Mouse (Mus musculus) midbrain, postnatal 0 days (tissue): ENCODE measurements around the gene Tgfbi. TPM values are rescaled to one million over a fixed set of nuclear protein-coding genes. Genes with fewer than 3 reads are reported as not detected.

Source experiments
- ATAC-seq: fragments of 200-750 bp; cut with Nextera tagmentation; 2 replicates; pipeline ENCODE4 v1.8.0; 2017; ENCODE audit warnings: moderate number of reproducible peaks, mild to moderate bottlenecking, moderate TSS enrichment, moderate library complexity; ENCODE audit not compliant: low FRiP score
- DNase-seq: peaks from one replicate; pipeline ENCODE4 v3.0.0-alpha.2; 2015; ENCODE audit warnings: low spot score
- H3K27ac ChIP-seq: fragments of 300-500 bp; sonication (generic); 2 replicates; pipeline ENCODE4 v1.5.1; 2014; ENCODE audit warnings: low read depth, mild to moderate bottlenecking, low read length, mixed read lengths
- H3K27me3 ChIP-seq: fragments of 300-500 bp; sonication (generic); 2 replicates; pipeline ENCODE4 v1.6.1; 2014; ENCODE audit warnings: low read length, control low read depth, mixed read lengths; ENCODE audit not compliant: insufficient read depth
- H3K36me3 ChIP-seq: fragments of 300-500 bp; sonication (generic); 2 replicates; pipeline ENCODE4 v1.6.1; 2014; ENCODE audit warnings: low read length, control low read depth, mixed read lengths; ENCODE audit not compliant: insufficient read depth
- H3K4me1 ChIP-seq: fragments of 300-500 bp; sonication (generic); 2 replicates; pipeline ENCODE4 v1.6.1; 2014; ENCODE audit warnings: mild to moderate bottlenecking, control low read depth, antibody characterized with exemption, low read length, mixed read lengths; ENCODE audit not compliant: insufficient read depth
- H3K4me2 ChIP-seq: fragments of 300-500 bp; sonication (generic); 2 replicates; pipeline ENCODE4 v1.6.1; 2014; ENCODE audit warnings: low read depth, mild to moderate bottlenecking, low read length, mixed read lengths; ENCODE audit not compliant: poor library complexity, severe bottlenecking
- H3K4me3 ChIP-seq: fragments of 300-500 bp; sonication (generic); 2 replicates; pipeline ENCODE4 v1.5.1; 2014; ENCODE audit warnings: low read depth, mild to moderate bottlenecking, low read length, moderate library complexity
- H3K9ac ChIP-seq: fragments of 300-500 bp; sonication (generic); replicated peaks from 2 replicates; pipeline ENCODE4 v1.6.1; 2014; ENCODE audit warnings: mild to moderate bottlenecking, low read length, moderate library complexity, mixed read lengths; ENCODE audit not compliant: poor library complexity, severe bottlenecking
- H3K9me3 ChIP-seq: fragments of 300-500 bp; sonication (generic); 2 replicates; pipeline ENCODE4 v1.6.1; 2016; ENCODE audit warnings: low read length, control low read depth
- CTCF ChIP-seq: IDR thresholded peaks from 2 replicates; pipeline ENCODE4 v1.5.1; 2016; ENCODE audit warnings: antibody characterized with exemption, mild to moderate bottlenecking
- WGBS: fragments of 180-500 bp; shearing (Covaris S2); extraction: QIAGEN DNeasy Blood & Tissue Kit; methylation state at CpG from one replicate; pipeline ENCODE4 v1.1.7; 2014; 5-methylcytosine and 5-hydroxymethylcytosine counted together
- polyA plus RNA-seq: library from polyadenylated mRNA; unstranded; fragments of >200 nt; fragmentation: Nextera tagmentation; extraction: Ambion mirVana; gene quantifications from 2 replicates; pipeline ENCODE4 v1.2.1, GENCODE M21; 2015
- total RNA-seq: library from RNA; depleted of rRNA; stranded (reverse); fragments of >200 nt; gene quantifications from 2 replicates; pipeline ENCODE4 v1.2.3, GENCODE M21; 2014

Gene Tgfbi
- total and polyA plus RNA-seq, 2 experiments from 2014 or later = 3.4 to 7.5 TPM

DNA sequence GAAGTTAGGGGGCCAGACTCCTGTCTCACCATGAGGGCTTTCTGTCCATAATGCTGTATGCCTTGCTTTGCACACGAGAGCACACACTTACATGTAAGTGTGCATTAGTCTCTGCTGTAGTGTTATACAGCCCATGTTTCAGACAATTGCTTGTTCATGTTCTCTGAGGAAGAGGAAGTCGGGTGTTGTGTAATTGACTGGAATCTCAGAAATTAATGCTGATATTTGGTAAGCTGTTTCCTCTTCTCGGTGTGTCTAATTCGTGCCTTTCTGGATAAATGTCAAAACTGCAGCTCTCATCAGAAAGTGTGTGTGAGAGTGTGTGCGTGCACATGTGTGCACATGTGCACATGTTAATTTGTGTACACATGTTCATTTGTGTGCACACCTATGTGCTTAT is 16.1 kb upstream of the Tgfbi start:
- no peak for DNase-seq
- WGBS = 85% methylated on average over 5 of the region's 5 CpGs

DNA sequence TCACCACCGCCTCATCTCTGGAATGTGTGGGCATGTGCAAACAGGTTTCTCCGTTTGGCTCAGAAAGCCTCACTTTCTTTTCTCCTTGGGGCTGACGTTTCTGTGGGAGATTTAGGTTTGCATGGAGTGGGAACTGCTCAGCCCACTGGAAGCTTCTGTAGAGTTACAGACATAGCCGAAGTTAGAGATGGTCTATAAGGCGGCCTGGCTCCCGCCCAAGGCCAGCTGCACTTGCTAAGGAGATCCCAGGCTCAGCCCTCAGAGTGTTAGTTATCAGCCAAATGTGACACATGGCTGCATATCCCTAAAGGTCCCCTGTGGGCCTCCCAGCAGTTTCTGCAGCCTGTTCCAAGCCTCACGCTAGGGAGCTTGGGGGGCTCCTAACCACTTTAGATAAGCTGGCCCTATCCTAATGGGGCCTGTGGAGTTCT is 15.3 kb upstream of the Tgfbi start:
- DNase-seq (peak; percentile 43), ATAC-seq (no peak)
- Histone ChIP-seq H3K9me3 (no peaks in the 10 kb centered on the region), H3K9ac (no peak overlapping the region), H3K27ac (no peak overlapping the region), H3K36me3 (no peaks in the 10 kb centered on the region), H3K4me3 (no peak overlapping the region), H3K4me2 (no peak overlapping the region), H3K4me1 (no peaks in the 10 kb centered on the region), H3K27me3 (no peaks in the 10 kb centered on the region)
- no peak for TF ChIP-seq CTCF
- WGBS = 77% methylated on average over 7 of the region's 7 CpGs

More for the DNA sequence above, 16.1 kb upstream of the Tgfbi start:
- no peaks in the 10 kb centered on the region for H3K36me3 ChIP-seq
- H3K4me1 ChIP-seq = no peaks in the 10 kb centered on the region
- H3K4me3 ChIP-seq = no peak overlapping the region
- H3K27me3 ChIP-seq = no peaks in the 10 kb centered on the region
- no peak overlapping the region for H3K4me2 ChIP-seq
- H3K9ac ChIP-seq = no peak overlapping the region
- no peaks in the 10 kb centered on the region for H3K9me3 ChIP-seq
- TF ChIP-seq CTCF = no peak
- ATAC-seq = no peak
- no peak overlapping the region for H3K27ac ChIP-seq

DNA sequence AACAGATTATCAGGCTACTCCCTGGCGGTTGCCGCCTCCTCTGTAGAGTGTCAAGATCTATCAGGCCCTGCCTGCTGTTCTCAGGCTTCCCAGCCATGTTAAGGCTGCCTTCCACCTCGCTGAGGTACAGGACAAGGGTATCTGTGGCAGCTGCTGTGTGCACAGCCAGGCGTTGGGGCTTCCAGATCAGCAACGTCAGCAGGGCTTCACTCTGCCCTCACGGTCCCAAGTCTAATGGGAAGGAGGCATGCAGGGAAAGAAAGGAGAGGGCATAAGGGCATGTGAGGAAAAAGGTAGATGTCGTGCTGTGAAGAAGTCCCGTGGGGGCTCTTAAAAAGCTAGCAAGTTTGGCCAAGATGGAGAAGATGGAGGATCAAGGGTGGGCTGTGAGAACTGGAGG is 14.1 kb upstream of the Tgfbi start:
- Histone ChIP-seq H3K9me3 (no peaks in the 10 kb centered on the region), H3K4me3 (no peak overlapping the region), H3K36me3 (no peaks in the 10 kb centered on the region), H3K27ac (no peak overlapping the region), H3K9ac (no peak overlapping the region), H3K27me3 (no peaks in the 10 kb centered on the region), H3K4me2 (no peak overlapping the region), H3K4me1 (no peaks in the 10 kb centered on the region)
- TF ChIP-seq CTCF = no peak
- ATAC-seq (no peak), DNase-seq (no peak)
- 76% methylated on average over 8 of the region's 8 CpGs for WGBS

DNA sequence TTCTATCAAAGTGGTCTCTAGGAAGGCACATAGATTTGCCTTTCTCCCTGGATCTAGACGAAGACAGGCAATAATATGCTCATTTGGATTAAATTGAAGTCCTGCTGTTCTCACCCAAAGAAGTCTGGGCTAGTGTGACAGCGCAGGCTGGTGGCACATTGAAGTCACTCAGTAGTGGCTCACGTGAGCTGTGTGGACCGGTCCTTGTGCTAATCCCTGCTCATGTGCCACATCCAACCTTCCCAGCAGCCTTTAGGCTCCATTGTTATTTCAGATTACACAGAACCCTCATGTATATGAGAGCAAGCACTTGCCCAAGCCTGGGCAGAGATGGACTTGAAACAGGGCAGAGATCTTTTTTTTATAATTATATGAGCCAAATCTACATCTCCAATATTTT is 12.0 kb upstream of the Tgfbi start:
- Histone ChIP-seq H3K27ac (no peak overlapping the region), H3K27me3 (no peaks in the 10 kb centered on the region), H3K9me3 (no peaks in the 10 kb centered on the region), H3K4me3 (no peak overlapping the region), H3K9ac (no peak overlapping the region), H3K36me3 (no peaks in the 10 kb centered on the region), H3K4me1 (no peaks in the 10 kb centered on the region), H3K4me2 (no peak overlapping the region)
- ATAC-seq (peak; percentile 56; the same call in 1 of the 2 replicates), DNase-seq (no peak)
- WGBS = 36% methylated on average over 4 of the region's 4 CpGs
- no peak for TF ChIP-seq CTCF

DNA sequence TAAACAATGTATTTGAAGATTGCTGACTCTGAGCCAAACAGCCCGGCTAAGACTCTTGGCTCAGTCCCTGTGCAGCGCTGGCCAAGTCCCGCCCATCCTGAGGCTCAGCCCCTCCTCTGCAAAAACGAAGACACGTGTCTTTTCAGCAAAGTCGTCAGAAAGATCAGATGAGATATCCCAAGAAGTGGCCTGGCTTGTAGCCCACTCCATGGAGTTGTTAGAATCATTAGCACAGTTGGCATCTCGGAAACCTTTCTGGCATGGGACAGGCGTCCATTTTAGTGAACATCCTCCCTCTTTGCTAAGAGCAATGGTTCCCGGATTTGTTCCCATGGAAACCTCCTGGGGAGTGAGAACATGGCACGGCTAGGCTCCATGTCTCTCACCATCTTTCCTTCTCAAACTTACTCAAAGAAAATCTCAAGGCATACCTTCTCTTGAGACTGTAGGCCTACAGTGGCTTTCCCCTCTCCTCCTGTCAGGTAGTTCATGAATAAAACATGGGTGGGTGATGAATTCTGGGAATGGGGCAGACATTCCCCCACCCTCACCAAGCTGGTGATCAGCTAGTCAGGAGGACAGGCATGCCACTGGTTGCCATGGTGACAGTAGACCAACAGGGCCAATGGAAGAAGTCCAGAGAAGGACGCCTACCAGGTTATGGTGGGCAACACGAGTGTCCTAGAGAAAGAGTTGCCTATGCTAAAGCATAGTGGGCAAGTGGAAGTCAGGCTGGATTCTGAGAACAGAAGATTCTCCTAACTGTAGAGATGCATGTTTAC is 11.3 kb upstream of the Tgfbi start:
- no peaks in the 10 kb centered on the region for H3K9me3 ChIP-seq
- no peaks in the 10 kb centered on the region for H3K27me3 ChIP-seq
- H3K4me2 ChIP-seq = no peak overlapping the region
- H3K4me1 ChIP-seq = no peaks in the 10 kb centered on the region
- no peak overlapping the region for H3K27ac ChIP-seq
- no peak overlapping the region for H3K9ac ChIP-seq
- ATAC-seq = peak; percentile 62; the same call in 1 of the 2 replicates
- H3K4me3 ChIP-seq = no peak overlapping the region
- WGBS = 31% methylated on average over 12 of the region's 12 CpGs
- H3K36me3 ChIP-seq = no peaks in the 10 kb centered on the region
- DNase-seq = peak; percentile 70
- no peak for TF ChIP-seq CTCF

DNA sequence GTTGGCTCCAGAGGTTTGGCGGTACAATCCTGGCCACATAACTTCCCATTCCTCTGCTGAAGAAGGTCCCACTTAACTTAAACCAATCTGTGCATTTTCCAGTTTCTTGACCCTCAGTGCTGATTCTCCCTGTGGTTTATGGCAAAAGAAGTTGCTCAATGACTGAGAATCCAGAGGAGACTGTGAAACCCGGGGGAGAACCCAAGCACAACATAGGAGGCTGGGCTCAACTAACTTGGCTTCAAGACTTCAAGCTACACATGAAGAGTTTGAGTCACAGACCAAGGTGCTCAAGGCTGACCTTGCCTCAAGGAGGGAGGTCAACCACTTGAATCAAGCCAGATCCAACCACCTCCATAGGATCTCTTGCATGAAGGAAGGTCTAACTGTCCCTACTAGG is 9.8 kb upstream of the Tgfbi start:
- WGBS = 89% methylated on average over 2 of the region's 2 CpGs
- TF ChIP-seq CTCF = no peak
- H3K9ac ChIP-seq = no peak overlapping the region
- ATAC-seq (no peak), DNase-seq (no peak)
- H3K27me3 ChIP-seq = no peaks in the 10 kb centered on the region
- no peaks in the 10 kb centered on the region for H3K36me3 ChIP-seq
- no peaks in the 10 kb centered on the region for H3K9me3 ChIP-seq
- no peaks in the 10 kb centered on the region for H3K4me1 ChIP-seq
- H3K4me3 ChIP-seq = no peak overlapping the region
- no peak overlapping the region for H3K4me2 ChIP-seq
- H3K27ac ChIP-seq = no peak overlapping the region
